Mouse (Mus musculus) layer of hippocampus, adult 18-20 months (tissue): Measurements from ENCODE around the gene Gm7971. TPM values are rescaled to one million over a fixed set of nuclear protein-coding genes. Genes with fewer than 3 reads are reported as not detected.
"Not testable (repeated sequence)": the region's sequence is repeated elsewhere in the genome, so short reads cannot be mapped to it uniquely, and the experiment has no call there.

Experiments used
- DNase-seq, 2 experiments: peaks; one replicate each; pipeline ENCODE4 v3.0.0; 2022; ENCODE audit warnings: low spot score in 2 of 2
- long read RNA-seq: library from polyadenylated mRNA; stranded (forward); transcript quantifications from one replicate; pipeline ENCODE4 v2.0.0, GENCODE M21; 2021
- total RNA-seq, 2 experiments: library from RNA; stranded (reverse); gene quantifications; 2 replicates each; pipeline ENCODE4 v1.2.3; 2021

Gm7971 gene
- not detected for total RNA-seq
- long read RNA-seq, result 0 reads

DNA sequence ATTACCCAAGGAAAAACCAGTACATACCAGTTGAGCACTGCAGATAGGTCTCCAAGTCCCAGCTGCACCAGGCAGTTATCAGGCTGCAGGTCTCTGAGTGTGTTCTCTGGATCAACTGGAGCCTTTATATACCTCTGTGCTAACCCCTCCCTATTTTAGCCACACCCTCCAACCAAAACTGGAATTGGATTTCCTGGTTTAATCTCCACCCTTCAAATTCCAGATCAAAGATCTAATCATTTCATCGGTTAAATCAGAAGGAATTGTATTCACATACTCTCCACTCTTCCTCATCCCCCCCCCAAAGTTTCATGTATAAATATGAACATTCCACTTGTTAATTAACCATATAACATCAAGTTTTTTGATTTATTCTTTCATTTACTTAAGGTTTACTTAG, at the start of gene Gm7971:
Gene Gm7971, minus strand, starts transcription at position 101 of the 400 bp plus-strand sequence.
- DNase-seq, result not testable (repeated sequence)

Other genes starting within 250 kb of the Gm7971 start
- gene D5Ertd577e, start 138.1 kb downstream of the Gm7971 start, total RNA-seq, result not detected
- not detected for gene Gm3286, start 84.1 kb downstream of the Gm7971 start, total RNA-seq
- not detected for gene Gm7978, start 141.3 kb upstream of the Gm7971 start, total RNA-seq
- gene Gm7982, start 147.1 kb upstream of the Gm7971 start, total RNA-seq, result not detected
- not detected for gene E330014E10Rik, start 181.1 kb upstream of the Gm7971 start, total RNA-seq